Mouse (Mus musculus) spleen, postnatal 36 days (tissue): ENCODE results near the gene Ankrd33b.
A peak's percentile ranks its signal among the peaks of the same experiment; 100 is the strongest.

Experiments used
- DNase-seq, 2 experiments: peaks; one replicate each; pipeline ENCODE4 v3.0.0; 2022; ENCODE audit warnings: low spot score in 2 of 2, mixed read lengths in 1 of 2

Gene Ankrd33b

GRCm38 (mm10) chr15:31338656-31339291 lies 28.8 kb downstream of the Ankrd33b start:
- no peak for DNase-seq

- DNase-seq = no peak
Measured at GRCm38 (mm10) chr15:31337983-31338382, 29.5 kb downstream of the Ankrd33b start.

GRCm38 (mm10) chr15:31337192-31337741 lies 30.3 kb downstream of the Ankrd33b start:
- no peak for DNase-seq

GRCm38 (mm10) chr15:31336685-31337084 lies 30.8 kb downstream of the Ankrd33b start:
- DNase-seq = peak; percentile 76 to 77

GRCm38 (mm10) chr15:31334829-31335228 lies 32.7 kb downstream of the Ankrd33b start:
- no peak for DNase-seq

- peak; percentile 43 for DNase-seq
Measured at GRCm38 (mm10) chr15:31332541-31333163, 34.9 kb downstream of the Ankrd33b start.

GRCm38 (mm10) chr15:31331742-31332141 lies 35.8 kb downstream of the Ankrd33b start:
- peak in 1 of 2 experiments; percentile 17 for DNase-seq

- no peak for DNase-seq
Measured at GRCm38 (mm10) chr15:31328082-31328614, 39.4 kb downstream of the Ankrd33b start.

- DNase-seq = no peak
Measured at GRCm38 (mm10) chr15:31325660-31326354, 41.7 kb downstream of the Ankrd33b start.

GRCm38 (mm10) chr15:31324551-31324950 lies 43.0 kb downstream of the Ankrd33b start:
- DNase-seq = no peak

- DNase-seq = no peak
Measured at GRCm38 (mm10) chr15:31323684-31324083, 43.8 kb downstream of the Ankrd33b start.

GRCm38 (mm10) chr15:31320598-31321377 lies 46.7 kb downstream of the Ankrd33b start:
- no peak for DNase-seq

GRCm38 (mm10) chr15:31319046-31319445 lies 48.5 kb downstream of the Ankrd33b start:
- DNase-seq = no peak

GRCm38 (mm10) chr15:31318158-31318955 lies 49.2 kb downstream of the Ankrd33b start:
- DNase-seq = no peak

GRCm38 (mm10) chr15:31317056-31317805 lies 50.3 kb downstream of the Ankrd33b start:
- DNase-seq = no peak

GRCm38 (mm10) chr15:31315630-31316231 lies 51.8 kb downstream of the Ankrd33b start:
- peak; percentile 57 to 59 for DNase-seq

- DNase-seq = no peak
Measured at GRCm38 (mm10) chr15:31312001-31312400, 55.5 kb downstream of the Ankrd33b start.

GRCm38 (mm10) chr15:31309526-31309925 lies 58.0 kb downstream of the Ankrd33b start:
- DNase-seq = no peak

GRCm38 (mm10) chr15:31306726-31307125 lies 60.8 kb downstream of the Ankrd33b start:
- DNase-seq = no peak
